Mouse (Mus musculus) neural tube, embryonic 12.5 days (tissue): ENCODE measurements at regions not wholly inside any gene's neighbourhood (a gene's known extent, or its start where the extent isn't known, plus 50 kb on each side); places are given as distances from the start of the nearest gene placed in this dataset.

ENCODE experiments used
- ATAC-seq: fragments of 200-750 bp; cut with Nextera tagmentation; 2 replicates; pipeline ENCODE4 v1.8.0; 2017; ENCODE audit warnings: low read depth, mild to moderate bottlenecking, moderate TSS enrichment, moderate library complexity; ENCODE audit not compliant: low FRiP score
- H3K27ac ChIP-seq: fragments of 300-500 bp; sonication (generic); 2 replicates; pipeline ENCODE4 v1.5.1; 2016
- H3K27me3 ChIP-seq: fragments of 300-500 bp; sonication (generic); replicated peaks from 2 replicates; pipeline ENCODE4 v1.6.1; 2016; ENCODE audit warnings: mild to moderate bottlenecking
- H3K36me3 ChIP-seq: fragments of 300-500 bp; sonication (generic); 2 replicates; pipeline ENCODE4 v1.6.1; 2016; ENCODE audit warnings: mild to moderate bottlenecking
- H3K4me1 ChIP-seq: fragments of 300-500 bp; sonication (generic); 2 replicates; pipeline ENCODE4 v1.6.1; 2016
- H3K4me2 ChIP-seq: fragments of 300-500 bp; sonication (generic); replicated peaks from 2 replicates; pipeline ENCODE4 v1.6.1; 2016; ENCODE audit warnings: mild to moderate bottlenecking
- H3K4me3 ChIP-seq: fragments of 300-500 bp; sonication (generic); 2 replicates; pipeline ENCODE4 v1.5.1; 2016
- H3K9ac ChIP-seq: fragments of 300-500 bp; sonication (generic); 2 replicates; pipeline ENCODE4 v1.6.1; 2016; ENCODE audit warnings: mild to moderate bottlenecking
- H3K9me3 ChIP-seq: fragments of 300-500 bp; sonication (generic); 2 replicates; pipeline ENCODE4 v1.6.1; 2016; ENCODE audit warnings: mild to moderate bottlenecking
- WGBS: fragments of 180-500 bp; shearing (Covaris S2); methylation state at CpG from one replicate; pipeline ENCODE4 v1.1.7; 2016; 5-methylcytosine and 5-hydroxymethylcytosine counted together

GRCm38 (mm10) chr10:92091480-92092395 is 630.5 kb downstream of the Nedd1 start:
- Histone ChIP-seq H3K9me3 (no peaks in the 10 kb centered on the region), H3K4me3 (no peak overlapping the region), H3K36me3 (0 out of 2 replicates have a peak, but pooled peaks cover 4% of the 10 kb centered on the region), H3K27ac (no peak overlapping the region), H3K4me2 (no peak overlapping the region), H3K27me3 (no peaks in the 10 kb centered on the region), H3K9ac (no peak overlapping the region), H3K4me1 (no peaks in the 10 kb centered on the region)
- no peak for ATAC-seq
- 41% methylated on average over 9 of the region's 9 CpGs for WGBS

- Histone ChIP-seq H3K4me1 (peaks cover 5% of the 10 kb centered on the region; the same call in 1 of the 2 replicates), H3K4me2 (no peak overlapping the region), H3K36me3 (peaks cover 27% of the 10 kb centered on the region; the same call in 1 of the 2 replicates), H3K4me3 (no peak overlapping the region), H3K9me3 (no peaks in the 10 kb centered on the region), H3K27me3 (no peaks in the 10 kb centered on the region), H3K9ac (no peak overlapping the region), H3K27ac (no peak overlapping the region)
- no peak for ATAC-seq
- 84% methylated on average over 4 of the region's 4 CpGs for WGBS
Observed at GRCm38 (mm10) chr10:92082111-92082510, 640.1 kb downstream of the Nedd1 start.

GRCm38 (mm10) chr10:92081199-92081598 is 641.0 kb downstream of the Nedd1 start:
- peaks cover 10% of the 10 kb centered on the region; the same call in 1 of the 2 replicates for H3K4me1 ChIP-seq
- no peak overlapping the region for H3K4me3 ChIP-seq
- H3K27ac ChIP-seq, result no peak overlapping the region
- peaks cover 27% of the 10 kb centered on the region; the same call in 1 of the 2 replicates for H3K36me3 ChIP-seq
- no peak overlapping the region for H3K4me2 ChIP-seq
- ATAC-seq, result no peak
- no peak overlapping the region for H3K9ac ChIP-seq
- no peaks in the 10 kb centered on the region for H3K27me3 ChIP-seq
- WGBS, result 33% methylated on average over 1 of the region's 1 CpGs
- no peaks in the 10 kb centered on the region for H3K9me3 ChIP-seq

- 31% methylated on average over 4 of the region's 4 CpGs for WGBS
- no peaks in the 10 kb centered on the region for H3K27me3 ChIP-seq
- no peak overlapping the region for H3K27ac ChIP-seq
Observed at GRCm38 (mm10) chr10:92079421-92079820, 642.8 kb downstream of the Nedd1 start.

GRCm38 (mm10) chr10:92077291-92077690 is 644.9 kb downstream of the Nedd1 start:
- Histone ChIP-seq H3K9ac (no peak overlapping the region), H3K4me3 (no peak overlapping the region), H3K9me3 (no peaks in the 10 kb centered on the region), H3K27me3 (no peaks in the 10 kb centered on the region), H3K4me1 (peaks cover 25% of the 10 kb centered on the region), H3K4me2 (no peak overlapping the region), H3K27ac (0 out of 2 replicates have a peak overlapping the region, but pooled peaks have one; percentile 32), H3K36me3 (peaks cover 15% of the 10 kb centered on the region; the same call in 1 of the 2 replicates)
- WGBS, result 67% methylated on average over 3 of the region's 3 CpGs
- ATAC-seq, result peak; percentile 42; the same call in 1 of the 2 replicates

More at GRCm38 (mm10) chr10:92079421-92079820, 642.8 kb downstream of the Nedd1 start:
- Histone ChIP-seq H3K36me3 (peaks cover 27% of the 10 kb centered on the region; the same call in 1 of the 2 replicates), H3K9me3 (no peaks in the 10 kb centered on the region), H3K4me1 (peaks cover 17% of the 10 kb centered on the region), H3K4me3 (no peak overlapping the region), H3K9ac (no peak overlapping the region), H3K4me2 (no peak overlapping the region)
- ATAC-seq, result no peak

GRCm38 (mm10) chr10:92076754-92077153 is 645.5 kb downstream of the Nedd1 start:
- Histone ChIP-seq H3K4me3 (no peak overlapping the region), H3K4me2 (no peak overlapping the region), H3K27ac (no peak overlapping the region; the same call in 1 of the 2 replicates), H3K9me3 (no peaks in the 10 kb centered on the region), H3K9ac (no peak overlapping the region), H3K4me1 (peaks cover 25% of the 10 kb centered on the region), H3K36me3 (peaks cover 11% of the 10 kb centered on the region; the same call in 1 of the 2 replicates), H3K27me3 (no peaks in the 10 kb centered on the region)
- ATAC-seq, result peak; percentile 69
- 16% methylated on average over 3 of the region's 3 CpGs for WGBS

- 50% methylated on average over 8 of the region's 8 CpGs for WGBS
- H3K36me3 ChIP-seq, result peaks cover 11% of the 10 kb centered on the region; the same call in 1 of the 2 replicates
- peaks cover 25% of the 10 kb centered on the region for H3K4me1 ChIP-seq
- no peak overlapping the region for H3K4me3 ChIP-seq
- no peak for ATAC-seq
- H3K27me3 ChIP-seq, result no peaks in the 10 kb centered on the region
- no peak overlapping the region for H3K4me2 ChIP-seq
- H3K9ac ChIP-seq, result no peak overlapping the region
- H3K27ac ChIP-seq, result no peak overlapping the region
- no peaks in the 10 kb centered on the region for H3K9me3 ChIP-seq
Observed at GRCm38 (mm10) chr10:92075469-92075868, 646.8 kb downstream of the Nedd1 start.

- H3K27ac ChIP-seq, result no peak overlapping the region
- H3K9me3 ChIP-seq, result no peaks in the 10 kb centered on the region
- peaks cover 11% of the 10 kb centered on the region; the same call in 1 of the 2 replicates for H3K36me3 ChIP-seq
- no peak overlapping the region for H3K9ac ChIP-seq
- 71% methylated on average over 11 of the region's 11 CpGs for WGBS
- no peak overlapping the region for H3K4me2 ChIP-seq
- ATAC-seq, result peak; percentile 49; the same call in 1 of the 2 replicates
- H3K4me3 ChIP-seq, result no peak overlapping the region
- peaks cover 25% of the 10 kb centered on the region for H3K4me1 ChIP-seq
- no peaks in the 10 kb centered on the region for H3K27me3 ChIP-seq
Observed at GRCm38 (mm10) chr10:92074698-92075394, 647.4 kb downstream of the Nedd1 start.

- Histone ChIP-seq H3K36me3 (peaks cover 6% of the 10 kb centered on the region; the same call in 1 of the 2 replicates), H3K4me1 (peaks cover 25% of the 10 kb centered on the region), H3K27ac (no peak overlapping the region), H3K4me3 (no peak overlapping the region), H3K9me3 (no peaks in the 10 kb centered on the region), H3K27me3 (no peaks in the 10 kb centered on the region), H3K9ac (no peak overlapping the region), H3K4me2 (no peak overlapping the region)
- no peak for ATAC-seq
- WGBS, result 28% methylated on average over 5 of the region's 5 CpGs
Observed at GRCm38 (mm10) chr10:92073873-92074390, 648.3 kb downstream of the Nedd1 start.

GRCm38 (mm10) chr10:92044783-92045182 is 677.4 kb downstream of the Nedd1 start:
- no peak overlapping the region for H3K4me3 ChIP-seq
- no peaks in the 10 kb centered on the region for H3K36me3 ChIP-seq
- H3K9ac ChIP-seq, result no peak overlapping the region
- H3K4me1 ChIP-seq, result peaks cover 5% of the 10 kb centered on the region; the same call in 1 of the 2 replicates
- no peak overlapping the region for H3K4me2 ChIP-seq
- ATAC-seq, result no peak
- no peaks in the 10 kb centered on the region for H3K27me3 ChIP-seq
- no peak overlapping the region for H3K27ac ChIP-seq
- no peaks in the 10 kb centered on the region for H3K9me3 ChIP-seq

- 52% methylated on average over 3 of the region's 3 CpGs for WGBS
- no peaks in the 10 kb centered on the region for H3K36me3 ChIP-seq
- no peaks in the 10 kb centered on the region for H3K4me1 ChIP-seq
- ATAC-seq, result 0 out of 2 replicates have a peak, but pooled peaks have one; percentile 56
- no peaks in the 10 kb centered on the region for H3K9me3 ChIP-seq
- H3K27ac ChIP-seq, result no peak overlapping the region
- H3K27me3 ChIP-seq, result no peaks in the 10 kb centered on the region
- no peak overlapping the region for H3K4me3 ChIP-seq
- H3K4me2 ChIP-seq, result no peak overlapping the region
- no peak overlapping the region for H3K9ac ChIP-seq
Observed at GRCm38 (mm10) chr10:92036176-92036575, 686.0 kb downstream of the Nedd1 start.

GRCm38 (mm10) chr10:92030221-92030620 is 692.0 kb downstream of the Nedd1 start:
- Histone ChIP-seq H3K9ac (no peak overlapping the region), H3K4me2 (no peak overlapping the region), H3K4me3 (no peak overlapping the region), H3K36me3 (no peaks in the 10 kb centered on the region), H3K27ac (no peak overlapping the region), H3K27me3 (no peaks in the 10 kb centered on the region), H3K9me3 (no peaks in the 10 kb centered on the region), H3K4me1 (no peaks in the 10 kb centered on the region)
- no peak for ATAC-seq
- 75% methylated on average over 4 of the region's 4 CpGs for WGBS
